Mouse (Mus musculus) heart, adult 2 months (tissue): ENCODE measurements around the gene Slc35g1.

Experiments used
- CTCF ChIP-seq: fragments of 200-600 bp; IDR thresholded peaks from 2 replicates; pipeline ENCODE4 v1.8.1; 2022; ENCODE audit warnings: antibody characterized with exemption, mild to moderate bottlenecking, moderate library complexity
- EP300 ChIP-seq: fragments of 200-500 bp; IDR thresholded peaks from 2 replicates; pipeline ENCODE4 v1.6.1; 2011; ENCODE audit warnings: low read depth, low read length, control low read depth; ENCODE audit not compliant: insufficient read depth
- POLR2A ChIP-seq: fragments of 200-500 bp; IDR thresholded peaks from 2 replicates; pipeline ENCODE4 v1.6.1; 2011; ENCODE audit warnings: mild to moderate bottlenecking, low read depth, low read length, control low read depth; ENCODE audit not compliant: insufficient read depth

GRCm38 (mm10) chr19:38357956-38358623 lies 37.7 kb upstream of the Slc35g1 start:
- TF ChIP-seq CTCF (no peak), POLR2A (no peak), EP300 (no peak)
